Mouse (Mus musculus) retina, postnatal 1 day (tissue): ENCODE data around the gene A430005L14Rik.

ENCODE experiments used
- DNase-seq: peaks from one replicate; pipeline ENCODE4 v3.0.0-alpha.2; 2012

The A430005L14Rik gene

GRCm38 (mm10) chr4:153974431-153975291 lies 17.6 kb downstream of the A430005L14Rik start, which contains the start of the genes Dffb and Cep104:
Gene Dffb (minus strand): TSS chr4:153975126.
Gene Cep104 (plus strand): TSS chr4:153975194.
- peak; percentile 96 for DNase-seq

- no peak for DNase-seq
Measured at GRCm38 (mm10) chr4:153975292-153975662, 18.2 kb downstream of the A430005L14Rik start.

GRCm38 (mm10) chr4:153975768-153976167 lies 18.7 kb downstream of the A430005L14Rik start:
- no peak for DNase-seq

DNA sequence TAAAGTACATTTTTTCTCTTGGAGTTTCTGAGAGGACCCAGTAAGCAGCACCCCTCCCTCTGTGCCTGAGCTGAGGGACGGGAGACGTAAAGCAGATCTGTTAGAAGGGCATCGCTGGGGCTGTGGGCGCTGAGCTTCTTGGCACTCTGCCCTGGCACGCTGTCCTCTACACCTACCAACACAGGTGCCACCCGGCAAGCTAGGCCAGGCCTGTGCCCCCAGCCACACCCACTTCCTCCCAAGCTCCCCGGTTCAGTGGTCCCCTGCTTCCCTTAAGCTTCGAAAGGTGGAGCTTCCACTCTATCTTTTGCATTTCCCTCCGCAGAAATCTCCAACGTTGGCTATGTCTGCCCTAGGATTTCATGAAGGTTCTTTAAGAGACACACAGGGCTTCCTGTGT lies 22.2 kb downstream of the A430005L14Rik start:
- DNase-seq, result no peak

- no peak for DNase-seq
Measured at GRCm38 (mm10) chr4:153980470-153980869, 23.4 kb downstream of the A430005L14Rik start.

GRCm38 (mm10) chr4:153992715-153993114 lies 35.7 kb downstream of the A430005L14Rik start:
- DNase-seq, result no peak

- no peak for DNase-seq
Measured at GRCm38 (mm10) chr4:153993505-153993904, 36.5 kb downstream of the A430005L14Rik start.

DNA sequence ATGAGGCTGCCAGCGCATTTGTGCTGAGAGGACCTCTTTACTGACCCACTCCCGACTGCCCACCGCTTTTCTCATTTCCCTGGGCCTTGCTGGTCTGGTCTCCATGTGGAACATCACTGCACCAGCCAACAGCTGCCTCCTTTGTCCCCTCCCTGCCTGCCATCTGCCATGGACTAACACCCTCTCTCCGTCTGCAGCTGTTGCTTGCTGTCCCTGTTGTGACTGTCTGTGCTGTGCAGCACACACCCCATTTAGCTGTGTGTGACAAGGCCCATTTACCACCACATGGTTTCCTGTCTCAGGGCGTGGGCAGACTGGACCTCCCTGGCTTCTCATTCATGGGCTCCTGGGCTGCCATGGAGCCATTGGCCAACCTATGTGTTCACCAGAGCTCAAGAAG lies 48.5 kb downstream of the A430005L14Rik start:
- peak; percentile 21 for DNase-seq

DNA sequence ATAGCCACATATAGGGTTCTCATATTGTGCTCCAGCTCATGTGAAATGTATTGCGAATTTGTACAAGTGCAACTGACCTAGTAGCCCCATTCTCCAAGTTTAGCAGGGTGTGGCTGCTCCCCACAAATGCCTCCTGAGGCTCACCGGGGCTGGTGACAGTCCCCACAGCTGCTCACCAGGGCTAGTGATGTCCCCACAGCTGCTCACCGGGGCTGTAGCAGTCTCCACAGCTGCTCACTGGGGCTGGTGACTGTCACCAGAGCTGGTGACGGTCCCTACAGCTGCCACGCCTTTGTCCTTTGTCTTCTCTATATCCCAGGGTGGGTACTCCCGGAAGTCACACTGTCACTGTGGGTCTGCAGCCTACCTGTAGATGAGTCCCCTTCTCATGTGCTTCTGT lies 49.2 kb downstream of the A430005L14Rik start:
- no peak for DNase-seq

DNA sequence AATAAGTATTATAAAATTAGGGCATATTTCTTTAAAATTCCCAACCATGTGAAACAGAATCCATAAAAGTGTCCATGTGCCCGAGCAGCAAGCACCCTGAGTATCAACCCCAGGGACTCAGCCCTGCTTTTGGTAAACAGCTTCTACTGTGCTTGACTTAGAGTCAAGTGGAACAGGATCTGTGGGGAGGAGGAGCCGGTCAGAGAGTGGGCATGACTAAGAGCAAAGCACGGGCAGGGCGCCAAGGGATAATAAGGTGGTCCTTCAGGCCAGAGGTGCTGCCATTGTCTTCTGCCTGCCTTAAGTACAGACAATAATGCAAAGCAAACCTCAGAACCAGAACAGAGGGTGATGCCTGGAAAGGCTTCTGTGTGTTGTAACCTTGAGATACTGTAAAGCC lies 50.7 kb downstream of the A430005L14Rik start:
- no peak for DNase-seq

DNA sequence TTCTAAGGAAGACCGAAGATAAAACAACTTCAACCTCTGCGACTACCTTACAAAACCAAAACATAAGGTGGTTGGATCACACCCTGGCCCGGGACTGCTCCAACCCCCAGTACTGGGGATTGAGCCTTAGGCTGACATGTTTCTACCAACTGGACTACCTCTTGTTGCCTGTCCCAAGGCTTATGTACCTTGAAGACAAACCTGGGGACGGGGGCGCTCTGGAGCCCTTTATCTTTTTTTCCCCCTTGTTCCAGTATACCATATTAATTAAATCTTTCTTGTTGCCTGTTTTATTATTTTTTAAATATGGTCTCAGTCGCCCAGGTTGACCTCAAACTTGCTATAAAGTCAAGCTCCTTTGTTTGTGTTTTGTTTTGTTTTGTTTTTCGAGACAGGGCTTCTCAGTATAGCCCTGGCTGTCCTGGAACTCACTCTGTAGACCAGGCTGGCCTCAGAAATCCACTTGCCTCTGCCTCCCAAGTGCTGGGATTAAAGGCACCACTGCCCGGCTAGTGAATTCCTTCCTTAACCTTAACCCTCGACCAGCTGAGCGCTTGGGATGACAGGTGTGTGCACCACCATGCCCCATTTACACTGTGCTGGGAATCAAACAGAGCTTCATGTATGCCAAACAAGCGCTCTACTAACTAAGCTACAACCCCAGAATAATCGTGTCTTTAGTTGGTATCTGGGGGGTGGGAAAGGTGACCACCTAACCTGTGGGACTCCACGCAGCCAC lies 54.0 kb downstream of the A430005L14Rik start:
- DNase-seq, result no peak
